Mouse (Mus musculus) adrenal gland, adult (tissue): ENCODE data around the gene Pglyrp2.
A peak's percentile ranks its signal among the peaks of the same experiment; 100 is the strongest.

Experiments
- DNase-seq, 2 experiments: peaks; one replicate each; pipeline ENCODE4 v3.0.0; 2022 to 2023; ENCODE audit warnings: low spot score in 1 of 2; ENCODE audit not compliant: inconsistent age in 2 of 2

Pglyrp2 gene

GRCm38 (mm10) chr17:32424034-32424433 is at the start of gene Pglyrp2:
Pglyrp2 (minus strand) TSS chr17:32424167.
- DNase-seq = no peak

DNA sequence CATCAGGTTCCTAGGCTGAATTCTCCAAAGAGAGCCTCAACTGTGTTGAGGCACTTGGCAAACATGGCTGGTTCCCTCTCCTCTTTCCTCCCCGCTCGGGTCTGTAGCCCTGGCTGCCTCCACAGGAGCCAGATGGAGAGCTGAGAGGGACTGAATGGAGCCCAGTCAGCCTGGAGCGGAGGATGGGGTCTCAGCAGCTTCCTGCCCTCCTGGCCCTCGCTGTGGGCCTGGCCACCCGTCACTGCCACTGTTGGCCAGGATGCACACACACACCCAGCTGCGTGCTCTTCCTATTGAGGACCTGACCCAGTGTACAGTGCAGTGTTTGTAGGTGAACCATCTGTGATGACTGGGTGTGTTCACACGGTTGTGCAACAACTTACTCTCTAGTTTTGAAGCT is 48.2 kb upstream of the Pglyrp2 start:
- no peak for DNase-seq

- DNase-seq = no peak
Observed at GRCm38 (mm10) chr17:32470795-32471194, 46.8 kb upstream of the Pglyrp2 start.

- DNase-seq = no peak
Observed at GRCm38 (mm10) chr17:32468494-32468893, 44.5 kb upstream of the Pglyrp2 start.

- no peak for DNase-seq
Observed at GRCm38 (mm10) chr17:32454997-32455396, 31.0 kb upstream of the Pglyrp2 start.

- peak in 1 of 2 experiments; percentile 35 for DNase-seq
Observed at GRCm38 (mm10) chr17:32454188-32454587, 30.2 kb upstream of the Pglyrp2 start.

DNA sequence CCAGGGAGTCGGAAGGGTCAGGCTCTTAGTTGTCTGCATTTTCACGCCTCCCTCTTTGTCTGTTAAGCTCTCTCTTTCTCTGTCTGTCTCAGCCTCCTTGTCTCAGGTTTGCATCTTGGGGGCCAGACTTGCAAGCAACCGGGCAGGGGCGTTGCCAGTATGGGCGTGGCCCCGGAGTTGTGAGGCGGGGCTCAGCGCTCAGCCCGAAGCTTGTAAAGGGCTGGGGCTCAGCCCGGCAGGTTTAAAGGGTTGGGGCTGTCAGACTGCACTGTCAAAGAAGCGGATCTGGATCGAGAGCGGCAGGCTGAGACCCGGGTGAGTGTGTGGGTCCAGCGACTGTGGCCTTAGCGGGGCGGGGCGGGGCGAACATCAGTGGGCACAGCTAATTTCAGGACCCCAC is 28.5 kb upstream of the Pglyrp2 start, which contains the start of gene Cyp4f39:
Gene Cyp4f39 (plus strand): TSS at position 242 of the 400 bp plus-strand sequence.
- DNase-seq = peak in 1 of 2 experiments; percentile 35

DNA sequence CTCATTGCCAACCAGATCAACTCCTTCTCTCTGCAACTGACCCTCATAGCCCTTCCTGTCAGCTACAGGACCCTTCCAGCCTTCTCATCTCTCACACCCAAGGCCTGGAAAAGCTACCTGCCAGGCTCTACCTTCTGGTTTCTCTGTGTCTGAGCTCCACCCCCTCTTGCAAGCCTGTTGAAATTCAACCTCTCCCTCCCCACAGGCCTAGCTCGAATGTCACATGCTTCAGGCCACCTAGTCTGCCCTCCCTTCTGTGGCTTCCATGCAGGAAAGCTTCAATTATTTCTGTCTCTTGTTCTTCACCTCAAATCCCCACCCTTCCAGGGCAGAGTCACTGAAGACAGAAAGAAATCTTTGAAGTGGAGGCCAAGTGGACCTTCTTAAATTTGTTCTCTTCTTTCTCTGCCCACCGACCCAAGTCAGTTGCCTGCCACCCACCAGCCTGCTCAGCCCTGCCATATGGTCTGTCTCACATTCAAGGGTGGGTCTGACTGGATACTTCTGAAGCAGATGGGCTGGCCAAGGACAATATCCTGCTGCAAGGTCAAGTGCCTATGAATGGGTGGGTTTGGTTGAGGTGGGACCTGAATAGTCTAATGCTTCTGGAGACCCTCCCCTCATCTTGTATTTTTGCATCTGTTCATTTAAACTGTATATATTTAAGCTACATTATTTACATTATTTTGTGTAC is 27.0 kb upstream of the Pglyrp2 start:
- DNase-seq = no peak

DNA sequence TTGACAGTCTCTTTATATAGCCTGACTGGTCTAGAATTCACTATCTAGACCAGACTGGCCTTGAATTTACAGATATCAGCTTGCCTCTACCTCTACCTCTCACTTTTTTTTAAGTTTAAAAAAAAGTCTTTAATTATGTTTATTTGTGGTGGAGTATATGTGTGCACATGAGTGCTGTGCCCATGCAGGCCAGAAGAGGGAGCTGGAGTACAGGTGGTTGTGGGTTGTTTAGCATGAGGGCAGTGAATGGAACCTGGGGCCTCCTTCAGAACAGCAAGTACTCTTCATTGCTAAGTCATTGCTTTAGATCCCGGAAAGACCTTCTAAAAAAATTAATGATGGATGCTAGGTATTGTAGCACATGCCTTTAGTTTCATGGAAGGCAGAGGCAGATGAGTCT is 25.1 kb upstream of the Pglyrp2 start:
- no peak for DNase-seq

- DNase-seq = no peak
Observed at GRCm38 (mm10) chr17:32447195-32447594, 23.2 kb upstream of the Pglyrp2 start.

DNA sequence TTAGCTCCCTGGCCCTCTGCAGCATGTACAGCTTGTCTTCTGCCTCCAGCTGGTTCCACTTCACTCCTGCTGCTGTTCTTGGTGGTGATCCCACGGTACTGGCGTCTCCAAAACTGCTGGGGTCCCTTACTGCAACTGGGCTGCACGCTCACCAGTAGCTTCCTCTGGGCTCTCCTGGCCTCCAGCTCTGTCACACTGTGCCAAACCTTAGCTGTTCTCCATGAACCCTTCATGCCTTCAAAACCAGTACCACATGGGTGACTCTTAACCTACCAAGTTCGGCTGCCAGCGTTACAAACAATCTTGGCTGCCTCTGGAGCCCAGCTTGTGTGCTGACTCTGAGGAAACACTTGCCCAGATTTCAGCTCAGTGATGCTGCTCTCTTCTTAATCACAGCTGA is 21.0 kb upstream of the Pglyrp2 start:
- peak in 1 of 2 experiments; percentile 43 for DNase-seq

DNA sequence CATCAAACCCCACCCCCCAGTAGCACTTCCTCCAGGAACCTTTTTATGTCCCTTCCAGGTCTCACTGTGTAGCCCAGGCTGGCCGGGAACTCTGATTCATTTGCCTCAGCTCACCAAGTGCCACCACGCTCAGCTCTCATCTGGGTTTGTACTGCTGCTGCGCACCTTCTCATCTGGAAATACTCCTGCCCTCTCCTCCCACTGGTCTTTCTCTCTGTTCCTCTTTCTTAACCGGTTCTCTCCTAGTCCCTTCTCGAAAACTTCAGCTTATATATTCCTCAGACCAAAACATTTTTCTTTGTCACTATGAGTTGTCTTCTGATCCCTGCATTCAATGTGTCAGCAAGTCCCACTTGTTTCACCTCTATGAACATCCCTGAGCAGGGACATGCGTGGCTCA is 19.3 kb upstream of the Pglyrp2 start:
- no peak for DNase-seq

GRCm38 (mm10) chr17:32437106-32437505 is 13.1 kb upstream of the Pglyrp2 start:
- peak in 1 of 2 experiments; percentile 56 for DNase-seq

DNA sequence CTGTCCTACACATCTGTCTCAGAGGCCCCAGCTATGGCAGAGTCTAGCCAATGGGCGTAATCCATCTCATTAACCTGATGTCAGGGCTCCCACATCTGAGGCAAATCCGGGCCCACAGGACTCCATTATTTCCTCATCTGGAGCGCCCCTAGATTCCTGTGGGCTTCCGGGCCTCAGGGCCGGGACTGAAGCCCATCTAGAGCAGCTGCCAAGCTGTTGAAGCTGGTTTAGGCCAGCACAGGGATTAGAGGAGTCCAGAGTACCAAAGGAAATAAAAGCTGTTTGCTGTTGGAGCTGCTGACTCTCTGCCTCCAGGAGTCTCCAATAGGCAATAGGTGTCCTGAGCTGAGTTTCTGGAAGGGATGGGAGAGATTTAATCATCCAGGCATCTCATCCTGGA is 11.2 kb upstream of the Pglyrp2 start:
- DNase-seq = no peak

DNA sequence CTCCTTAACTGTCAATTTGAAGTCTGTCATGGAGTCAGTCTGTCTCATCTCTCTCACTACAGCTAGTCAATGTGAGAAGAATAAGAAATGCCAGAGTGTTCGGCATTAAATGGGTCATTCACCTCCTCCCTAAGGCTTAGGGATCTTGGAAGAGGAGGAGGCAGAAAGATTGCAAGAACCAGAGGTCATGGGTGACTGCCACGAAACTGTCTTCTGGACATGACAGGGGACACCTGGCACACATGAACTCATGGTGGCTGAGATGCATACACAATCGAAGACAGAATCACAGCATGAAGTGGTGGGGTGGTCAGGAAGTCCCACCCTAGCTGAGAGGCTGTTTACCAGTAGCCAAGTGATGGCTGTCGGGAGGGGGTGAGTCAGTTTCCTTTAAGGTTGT is 10.4 kb upstream of the Pglyrp2 start:
- DNase-seq = no peak

- peak in 1 of 2 experiments; percentile 59 for DNase-seq
Observed at GRCm38 (mm10) chr17:32431972-32432371, 8.0 kb upstream of the Pglyrp2 start.

- no peak for DNase-seq
Observed at GRCm38 (mm10) chr17:32426610-32427009, 2.6 kb upstream of the Pglyrp2 start.

DNA sequence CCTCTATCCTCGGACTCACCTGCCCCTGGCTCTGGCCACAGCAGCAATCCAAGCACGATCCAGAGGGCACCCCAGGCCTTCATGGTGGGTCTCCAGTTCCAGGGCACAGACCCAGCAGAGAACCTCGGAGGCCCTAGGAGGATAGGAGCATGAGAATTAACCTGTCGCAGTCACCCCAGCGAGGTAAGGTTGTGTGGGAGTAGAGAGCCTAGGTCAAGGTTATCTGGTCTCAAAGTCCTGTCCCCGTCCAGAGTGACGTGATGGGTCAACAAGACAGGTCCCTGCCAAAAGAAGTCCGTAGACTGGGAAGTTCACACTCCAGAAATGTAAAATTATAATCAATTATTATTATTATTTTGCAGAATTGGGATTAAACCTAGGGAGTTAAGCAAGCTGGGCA is 3.2 kb downstream of the Pglyrp2 start:
- no peak for DNase-seq

DNA sequence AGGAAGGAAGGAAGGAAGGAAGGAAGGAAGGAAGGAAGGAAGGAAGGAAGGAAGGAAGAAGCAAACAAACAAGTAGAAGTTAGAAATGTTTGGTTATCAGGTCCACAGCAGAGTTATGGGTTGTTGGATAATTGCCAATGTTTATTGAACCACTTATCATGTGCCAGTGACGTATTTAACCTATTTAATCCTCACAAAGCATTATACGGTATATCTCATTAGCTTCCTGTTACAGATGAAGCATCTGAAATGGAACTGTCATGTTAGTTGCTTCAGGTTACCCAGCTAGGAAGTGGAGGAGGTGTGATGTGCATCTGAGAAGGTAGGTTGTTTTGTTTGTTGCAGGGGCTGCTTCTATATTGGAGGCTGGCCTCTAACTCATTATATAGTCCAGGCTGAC is 4.0 kb downstream of the Pglyrp2 start:
- no peak for DNase-seq

- DNase-seq = no peak
Observed at GRCm38 (mm10) chr17:32416771-32417170, 7.2 kb downstream of the Pglyrp2 start.

DNA sequence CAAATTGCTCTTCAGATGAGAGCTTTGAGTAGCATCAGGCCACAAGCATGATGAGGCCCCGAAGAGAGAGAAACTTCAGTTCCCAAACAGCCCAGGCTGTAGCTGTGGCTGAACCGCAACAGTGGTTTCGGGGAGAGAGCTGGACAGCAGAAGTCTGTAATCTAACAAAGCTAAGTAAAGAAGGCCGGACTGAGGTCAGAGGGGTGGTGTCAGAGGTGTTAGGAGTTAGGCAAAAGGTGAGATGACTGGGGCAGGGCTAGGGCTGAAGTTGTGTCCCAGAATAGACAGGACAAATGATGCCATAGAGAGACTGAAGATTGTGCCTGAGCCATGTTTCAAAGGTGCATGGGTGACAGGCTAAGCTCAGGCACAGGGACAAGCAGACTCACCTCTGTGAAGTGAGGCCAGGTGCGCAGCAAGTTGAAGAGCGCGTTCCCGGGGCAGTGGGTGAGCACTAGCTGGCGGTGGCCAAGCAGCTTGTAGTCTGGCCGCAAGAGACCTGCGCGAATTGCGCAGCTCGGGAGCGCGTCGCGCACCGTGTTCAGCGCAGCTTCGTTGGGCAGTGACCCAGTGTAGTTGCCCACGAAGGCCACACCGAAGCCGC is 8.4 kb downstream of the Pglyrp2 start:
- no peak for DNase-seq

- no peak for DNase-seq
Observed at GRCm38 (mm10) chr17:32411898-32412297, 12.1 kb downstream of the Pglyrp2 start.

GRCm38 (mm10) chr17:32403417-32403816 is 20.6 kb downstream of the Pglyrp2 start, which contains the start of gene Rasal3:
Rasal3 (minus strand) TSS chr17:32403583.
- DNase-seq = no peak
